In genomic region chr9:55241863-55242685, GRCm38 (mm10) we compare ENCODE assay signal across 9 mouse cellular contexts. TPM values are rescaled to one million over a fixed set of nuclear protein-coding genes. Genes with fewer than 3 reads are reported as not detected.
A peak's percentile ranks its signal among the peaks of the same experiment; 100 is the strongest.
DNase-seq lines count a peak whose midpoint lies in the region; ATAC-seq lines count a peak whose summit lies in the region.
"Had no signal": no experiment of that assay in that cellular context is flagged by ENCODE, and none has a peak within 500 bp of the region (broad histone marks: within the 10 kb centered on the region; RNA-seq: fewer than 3 reads in every experiment).

No protein-coding gene starts in this region.

- DNase-seq in frontal cortex, postnatal 36 days (ENCODE audit: low spot score in 2 of 2), result no peak
- peak; percentile 29 for DNase-seq in T-cell, adult 2 months (ENCODE audit: low spot score)
- DNase-seq in liver, embryonic 13.5 days, result no peak
- peak; percentile 3 for DNase-seq in spleen, adult 12 weeks (ENCODE audit: low spot score)
- DNase-seq in layer of hippocampus, adult 9-11 months, result no peak
- no peak for DNase-seq in adrenal gland, postnatal 4 days (ENCODE audit: low spot score in 2 of 2)

- no peaks in the 10 kb centered on the region; the same call in 1 of the 2 replicates for H3K27me3 ChIP-seq in heart, embryonic 16.5 days (ENCODE audit: control insufficient read depth, insufficient read depth, low read length)
- H3K27me3 ChIP-seq in liver, embryonic 13.5 days, result no peaks in the 10 kb centered on the region

- ATAC-seq in frontal cortex, adult (ENCODE audit: low TSS enrichment), result peak; percentile 41; the same call in 1 of the 2 replicates
- ATAC-seq in heart, embryonic 16.5 days (replicated peaks; ENCODE audit: extremely low read depth, insufficient read depth, low FRiP score), result no peak
- ATAC-seq in liver, embryonic 13.5 days (ENCODE audit: low read depth), result no peak

- no peak overlapping the region for H3K27ac ChIP-seq in heart, embryonic 16.5 days (ENCODE audit: low read length)
- no peak overlapping the region for H3K27ac ChIP-seq in liver, embryonic 13.5 days

- 29% methylated on average over 24 of the region's 24 CpGs for WGBS in heart, embryonic 16.5 days
- whole genome bisulfite sequencing in liver, embryonic 13.5 days (ENCODE audit: insufficient replicate concordance), result 22% methylated on average over 24 of the region's 24 CpGs

- no peaks in the 10 kb centered on the region for H3K4me1 ChIP-seq in heart, embryonic 16.5 days (ENCODE audit: control insufficient read depth, insufficient read depth, low read length)
- no peaks in the 10 kb centered on the region for H3K4me1 ChIP-seq in liver, embryonic 13.5 days (replicated peaks)

- no peaks in the 10 kb centered on the region for H3K36me3 ChIP-seq in heart, embryonic 16.5 days (ENCODE audit: control insufficient read depth, insufficient read depth)
- H3K36me3 ChIP-seq in liver, embryonic 13.5 days, result no peaks in the 10 kb centered on the region
- H3K36me3 ChIP-seq: G1E had no signal

- H3K4me3 ChIP-seq in heart, embryonic 16.5 days (ENCODE audit: low read length), result peak overlapping the region; percentile 40
- H3K4me3 ChIP-seq in liver, embryonic 13.5 days (replicated peaks), result peak overlapping the region; percentile 38

- peak overlapping the region; percentile 63 for H3K4me2 ChIP-seq in heart, embryonic 16.5 days (ENCODE audit: low read depth, low read length)
- H3K4me2 ChIP-seq in liver, embryonic 13.5 days, result peak overlapping the region; percentile 54

- no peaks in the 10 kb centered on the region for H3K9me3 ChIP-seq in heart, embryonic 16.5 days (replicated peaks; ENCODE audit: control insufficient read depth, low read length)
- no peaks in the 10 kb centered on the region for H3K9me3 ChIP-seq in liver, embryonic 13.5 days (replicated peaks)
- H3K9me3 ChIP-seq: G1E had no signal

- peak overlapping the region; percentile 34; the same call in 1 of the 2 replicates for H3K9ac ChIP-seq in heart, embryonic 16.5 days (ENCODE audit: low read length)
- H3K9ac ChIP-seq in liver, embryonic 13.5 days, result no peak overlapping the region

RNA-seq across cellular contexts. Expression of gene Fbxo22, which starts 33.3 kb away (rescaled TPM):
- 55.3 and 56.7 TPM in 2 replicates for polyA plus RNA-seq in heart, embryonic 16.5 days (2015; fragmentation: Nextera tagmentation; extraction: Ambion mirVana)
- polyA plus RNA-seq in liver, embryonic 13.5 days (2015; fragmentation: Nextera tagmentation; extraction: Ambion mirVana), result 24.6 and 29.0 TPM in 2 replicates
- total RNA-seq in adrenal gland, postnatal 4 days (2021), result 10 to 100 TPM; 32.6 to 34.8 TPM

Comparison
In these comparisons a context has a peak if more than half of its experiments do, and no peak if none do; other contexts are left out.
1. DNase-seq: peak in T-cell, adult 2 months (single experiment) and spleen, adult 12 weeks (single experiment); none in frontal cortex, postnatal 36 days (0 of 2), liver, embryonic 13.5 days (single experiment), layer of hippocampus, adult 9-11 months (single experiment) and adrenal gland, postnatal 4 days (0 of 2).